Mouse (Mus musculus) neural tube, embryonic 14.5 days (tissue): Measurements from ENCODE around the gene Zbed6. TPM values are rescaled to one million over a fixed set of nuclear protein-coding genes. Genes with fewer than 3 reads are reported as not detected.

ENCODE experiments used
- ATAC-seq: fragments of 200-750 bp; cut with Nextera tagmentation; 2 replicates; pipeline ENCODE4 v1.8.0; 2017; ENCODE audit warnings: low read depth, mild to moderate bottlenecking, moderate TSS enrichment, moderate library complexity
- H3K27ac ChIP-seq: fragments of 300-500 bp; sonication (generic); 2 replicates; pipeline ENCODE4 v1.5.1; 2014; ENCODE audit warnings: low read depth, mild to moderate bottlenecking, control low read depth, low read length, moderate library complexity, mixed read lengths
- H3K27me3 ChIP-seq: fragments of 300-500 bp; sonication (generic); 2 replicates; pipeline ENCODE4 v1.6.1; 2014; ENCODE audit warnings: low read length; ENCODE audit not compliant: control insufficient read depth, insufficient read depth
- H3K36me3 ChIP-seq: fragments of 300-500 bp; sonication (generic); 2 replicates; pipeline ENCODE4 v1.6.1; 2014; ENCODE audit warnings: low read length, mixed read lengths; ENCODE audit not compliant: control insufficient read depth, insufficient read depth
- H3K4me1 ChIP-seq: fragments of 300-500 bp; sonication (generic); 2 replicates; pipeline ENCODE4 v1.6.1; 2014; ENCODE audit warnings: low read length; ENCODE audit not compliant: control insufficient read depth, insufficient read depth
- H3K4me2 ChIP-seq: fragments of 300-500 bp; sonication (generic); 2 replicates; pipeline ENCODE4 v1.6.1; 2014; ENCODE audit warnings: mild to moderate bottlenecking, low read depth, low read length, control low read depth
- H3K4me3 ChIP-seq: fragments of 300-500 bp; sonication (generic); 2 replicates; pipeline ENCODE4 v1.5.1; 2014; ENCODE audit warnings: low read depth, low read length, control low read depth, mixed read lengths
- H3K9ac ChIP-seq: fragments of 300-500 bp; sonication (generic); replicated peaks from 2 replicates; pipeline ENCODE4 v1.6.1; 2014; ENCODE audit warnings: low read depth, mild to moderate bottlenecking, control low read depth, low read length, mixed read lengths
- H3K9me3 ChIP-seq: fragments of 300-500 bp; sonication (generic); 2 replicates; pipeline ENCODE4 v1.6.1; 2016; ENCODE audit warnings: low read length; ENCODE audit not compliant: control insufficient read depth
- WGBS: fragments of 180-500 bp; shearing (Covaris S2); extraction: QIAGEN DNeasy Blood & Tissue Kit; methylation state at CpG from one replicate; pipeline ENCODE4 v1.1.7; 2014; 5-methylcytosine and 5-hydroxymethylcytosine counted together
- polyA plus RNA-seq: library from polyadenylated mRNA; unstranded; fragments of >200 nt; fragmentation: Nextera tagmentation; extraction: Ambion mirVana; gene quantifications from 2 replicates; pipeline ENCODE4 v1.2.1, GENCODE M21; 2014

The Zbed6 gene
- polyA plus RNA-seq, 1 experiment from 2014 or later: not detected

DNA sequence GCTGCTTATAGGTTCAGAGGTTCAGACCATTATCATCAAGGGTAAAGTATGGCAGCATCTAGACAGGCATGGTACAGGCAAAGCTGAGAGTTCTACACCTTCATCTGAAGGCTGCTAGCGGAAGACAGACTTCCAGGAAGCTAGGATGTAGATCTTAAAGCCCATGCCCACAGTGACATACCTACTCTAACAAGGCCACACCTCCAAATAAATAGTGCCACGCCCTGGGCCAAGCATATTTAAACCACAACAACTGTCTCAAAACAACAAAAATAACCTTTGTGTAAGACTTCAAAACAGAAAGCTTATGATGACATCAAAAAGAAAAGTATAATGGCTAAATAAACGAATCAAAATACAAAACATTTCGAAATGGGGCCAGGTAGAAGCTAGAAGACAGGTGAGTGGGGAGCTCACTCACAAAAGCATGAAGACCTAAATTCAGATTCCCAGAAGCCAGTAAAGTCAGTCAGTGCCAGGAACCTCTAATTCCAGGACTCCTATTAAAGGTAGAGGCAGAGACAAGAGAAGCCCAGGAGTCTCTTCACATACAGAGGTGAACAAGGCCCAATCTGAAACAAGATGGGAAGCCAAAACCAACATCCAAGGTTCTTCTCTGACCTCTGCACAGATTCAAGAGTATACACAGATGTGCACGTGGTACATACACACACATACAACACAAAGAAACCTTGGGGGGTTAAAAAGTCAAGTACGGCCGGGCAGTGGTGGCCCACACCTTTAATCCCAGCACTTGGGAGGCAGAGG is 10.2 kb downstream of the Zbed6 start:
- WGBS: 97% methylated on average over 7 of the region's 7 CpGs
- no peak overlapping the region for H3K9ac ChIP-seq
- no peak overlapping the region for H3K4me2 ChIP-seq
- H3K9me3 ChIP-seq: no peaks in the 10 kb centered on the region
- H3K27ac ChIP-seq: no peak overlapping the region
- H3K4me3 ChIP-seq: no peak overlapping the region
- no peaks in the 10 kb centered on the region for H3K27me3 ChIP-seq
- H3K36me3 ChIP-seq: peaks cover 9% of the 10 kb centered on the region
- ATAC-seq: no peak
- peaks cover 2% of the 10 kb centered on the region; the same call in 1 of the 2 replicates for H3K4me1 ChIP-seq

DNA sequence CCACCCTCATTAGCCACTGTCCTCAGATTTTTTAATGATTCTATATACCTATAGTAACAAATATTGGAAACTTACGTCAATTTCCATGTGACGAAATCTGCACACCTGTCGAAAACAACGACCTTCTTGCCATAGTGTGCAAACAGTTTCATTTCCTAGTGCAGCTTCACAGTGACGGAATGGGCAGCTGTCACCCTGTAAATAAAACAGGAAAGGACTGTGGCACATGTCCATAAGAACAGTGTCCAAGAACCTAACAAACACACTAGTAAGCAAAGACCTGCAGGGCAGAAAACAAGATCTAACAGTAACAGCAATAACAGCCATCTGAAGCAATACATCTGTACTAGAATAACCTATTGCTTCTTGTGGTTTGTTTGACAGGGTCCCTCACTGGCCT is 15.0 kb downstream of the Zbed6 start:
- Histone ChIP-seq H3K27ac (no peak overlapping the region), H3K36me3 (peaks cover 44% of the 10 kb centered on the region), H3K9ac (no peak overlapping the region), H3K4me2 (no peak overlapping the region), H3K4me1 (no peaks in the 10 kb centered on the region), H3K4me3 (no peak overlapping the region), H3K27me3 (no peaks in the 10 kb centered on the region), H3K9me3 (no peaks in the 10 kb centered on the region)
- no peak for ATAC-seq
- 95% methylated on average over 5 of the region's 5 CpGs for WGBS

DNA sequence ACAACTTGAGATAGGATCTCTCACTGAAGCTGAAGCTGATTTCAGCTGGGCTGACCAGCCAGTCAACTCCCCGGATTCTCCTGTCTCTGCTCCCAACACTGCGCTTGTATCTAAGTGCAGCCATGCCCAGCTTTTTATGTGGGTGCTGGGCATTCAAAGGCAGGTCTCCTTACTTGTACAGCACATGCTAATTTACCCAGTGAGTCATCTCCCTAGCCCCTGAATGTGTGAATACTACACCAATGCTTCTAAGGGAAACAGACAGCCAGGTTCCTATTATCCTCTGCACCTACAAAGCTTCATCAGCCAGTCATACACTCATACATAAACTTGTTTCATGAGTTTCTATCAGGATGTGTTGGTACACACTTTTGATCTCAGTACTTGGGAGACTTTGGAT is 19.5 kb downstream of the Zbed6 start:
- Histone ChIP-seq H3K4me3 (no peak overlapping the region), H3K27me3 (no peaks in the 10 kb centered on the region), H3K4me1 (no peaks in the 10 kb centered on the region), H3K4me2 (no peak overlapping the region), H3K9me3 (no peaks in the 10 kb centered on the region), H3K27ac (no peak overlapping the region), H3K36me3 (peaks cover 81% of the 10 kb centered on the region), H3K9ac (no peak overlapping the region)
- ATAC-seq: no peak
- WGBS: 90% methylated on average over 2 of the region's 2 CpGs

DNA sequence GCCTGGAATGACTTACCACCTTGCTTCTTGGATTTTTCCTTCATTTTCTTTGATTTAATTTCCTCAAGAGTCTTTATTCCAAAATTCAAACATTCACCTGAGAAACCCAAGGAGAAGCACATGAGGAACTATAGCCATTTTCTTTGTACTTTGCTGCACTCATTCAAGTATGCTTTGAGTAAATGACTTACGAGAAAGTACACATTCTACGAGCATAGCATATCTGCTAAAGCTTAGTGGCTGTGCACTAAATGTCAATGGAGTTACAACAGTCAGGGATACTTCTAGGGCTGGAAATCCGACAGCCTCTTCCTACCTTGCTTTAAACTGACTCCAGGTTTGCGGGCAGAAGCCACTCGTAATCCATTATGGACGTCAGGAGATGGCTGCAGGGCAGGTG is 22.2 kb downstream of the Zbed6 start:
- Histone ChIP-seq H3K4me3 (no peak overlapping the region), H3K9ac (no peak overlapping the region), H3K27me3 (no peaks in the 10 kb centered on the region), H3K36me3 (peaks cover 76% of the 10 kb centered on the region), H3K9me3 (no peaks in the 10 kb centered on the region), H3K4me2 (no peak overlapping the region), H3K4me1 (no peaks in the 10 kb centered on the region), H3K27ac (no peak overlapping the region)
- 94% methylated on average over 6 of the region's 6 CpGs for WGBS
- ATAC-seq: no peak

DNA sequence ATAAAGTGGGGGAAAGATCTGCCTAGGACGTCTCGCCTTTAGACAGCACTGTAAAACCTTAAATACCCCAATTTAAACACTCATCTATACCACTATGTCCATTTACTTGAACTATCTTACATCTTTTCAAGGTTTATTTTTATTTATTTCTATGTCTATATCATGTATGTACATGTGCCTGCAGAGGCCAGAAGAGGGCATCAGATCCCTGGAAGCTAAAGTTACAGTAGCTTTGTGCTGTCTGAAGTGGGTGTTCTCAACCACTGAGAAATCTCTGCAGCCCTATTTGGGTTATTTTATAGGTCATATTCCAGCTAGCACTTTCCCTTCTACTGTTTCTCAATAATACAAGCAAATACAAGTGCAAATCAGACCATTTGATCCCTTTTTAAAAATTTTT is 28.5 kb downstream of the Zbed6 start:
- Histone ChIP-seq H3K9ac (no peak overlapping the region), H3K4me1 (no peaks in the 10 kb centered on the region), H3K27ac (no peak overlapping the region), H3K9me3 (no peaks in the 10 kb centered on the region), H3K36me3 (peaks cover 55% of the 10 kb centered on the region), H3K4me2 (no peak overlapping the region), H3K4me3 (no peak overlapping the region), H3K27me3 (no peaks in the 10 kb centered on the region)
- ATAC-seq: no peak
- WGBS: 95% methylated on average over 2 of the region's 2 CpGs

DNA sequence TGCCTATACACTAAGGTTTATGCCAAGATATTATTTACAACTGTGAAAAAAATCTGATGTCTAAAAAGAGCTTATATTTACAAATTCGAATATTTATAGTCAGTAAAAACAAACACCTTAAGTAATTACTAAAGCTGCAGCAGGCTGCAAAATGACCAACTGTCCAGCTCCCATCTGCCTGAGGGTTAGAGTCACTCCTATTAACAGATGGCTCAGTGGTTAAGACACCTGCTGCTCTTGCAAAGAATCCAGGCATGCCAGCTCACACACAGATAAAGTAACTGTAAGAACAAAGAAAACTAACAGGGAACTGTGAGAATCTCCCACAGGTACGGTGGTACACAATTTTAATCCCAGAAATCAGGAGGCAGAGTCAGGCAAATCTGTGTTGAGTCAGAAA is 35.6 kb downstream of the Zbed6 start:
- Histone ChIP-seq H3K9me3 (no peaks in the 10 kb centered on the region), H3K36me3 (peaks cover 57% of the 10 kb centered on the region), H3K27me3 (no peaks in the 10 kb centered on the region), H3K9ac (no peak overlapping the region), H3K4me3 (no peak overlapping the region), H3K4me2 (no peak overlapping the region), H3K4me1 (no peaks in the 10 kb centered on the region), H3K27ac (no peak overlapping the region)
- 78% methylated on average over 2 of the region's 2 CpGs for WGBS
- ATAC-seq: no peak

DNA sequence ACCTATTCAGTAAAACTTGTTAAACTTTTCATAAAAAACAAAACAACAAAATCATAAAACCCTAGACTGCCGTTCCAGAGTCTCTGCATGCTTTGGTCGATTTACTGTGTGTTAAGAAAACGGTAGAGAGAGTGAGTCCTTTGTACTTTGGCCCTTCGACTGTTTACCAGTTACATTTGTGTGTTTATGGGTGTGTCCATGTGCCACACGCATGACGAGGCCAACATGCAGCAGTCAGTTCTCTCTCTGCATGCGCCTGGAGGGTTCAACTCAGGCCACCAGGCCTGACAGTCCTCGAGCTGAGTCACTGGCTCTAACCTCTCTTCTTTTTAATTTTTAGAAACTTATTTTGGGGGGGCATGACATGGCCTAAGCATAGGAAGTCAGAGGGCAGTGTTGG is 42.4 kb downstream of the Zbed6 start:
- Histone ChIP-seq H3K27ac (no peak overlapping the region), H3K9ac (no peak overlapping the region), H3K4me3 (no peak overlapping the region), H3K9me3 (no peaks in the 10 kb centered on the region), H3K27me3 (no peaks in the 10 kb centered on the region), H3K4me1 (no peaks in the 10 kb centered on the region), H3K4me2 (no peak overlapping the region), H3K36me3 (peaks cover 26% of the 10 kb centered on the region)
- no peak for ATAC-seq
- WGBS: 86% methylated on average over 8 of the region's 8 CpGs

DNA sequence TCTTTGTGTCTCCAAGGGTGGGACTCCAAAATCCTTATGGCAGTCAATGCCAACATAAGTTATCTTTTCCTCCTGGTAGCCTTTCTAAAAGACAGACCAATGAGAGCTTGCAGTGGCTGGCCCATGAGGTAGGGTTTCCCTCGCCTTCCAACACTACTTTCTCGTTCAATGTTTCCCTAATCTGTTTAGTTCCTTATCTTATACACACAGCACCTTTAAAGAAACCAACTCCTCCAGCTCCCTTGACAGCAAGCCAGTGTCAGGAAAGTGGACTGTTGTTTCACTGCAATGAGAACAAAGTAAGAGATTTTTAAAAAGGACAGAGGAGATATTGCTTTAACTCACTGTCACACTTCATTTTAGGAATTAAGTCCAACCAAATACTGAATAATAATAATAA is 42.8 kb downstream of the Zbed6 start:
- no peak overlapping the region for H3K9ac ChIP-seq
- H3K27ac ChIP-seq: no peak overlapping the region
- H3K4me3 ChIP-seq: no peak overlapping the region
- no peaks in the 10 kb centered on the region for H3K4me1 ChIP-seq
- ATAC-seq: no peak
- no peaks in the 10 kb centered on the region for H3K27me3 ChIP-seq
- WGBS: 80% methylated on average over 2 of the region's 2 CpGs
- no peaks in the 10 kb centered on the region for H3K9me3 ChIP-seq
- peaks cover 22% of the 10 kb centered on the region for H3K36me3 ChIP-seq
- no peak overlapping the region for H3K4me2 ChIP-seq

DNA sequence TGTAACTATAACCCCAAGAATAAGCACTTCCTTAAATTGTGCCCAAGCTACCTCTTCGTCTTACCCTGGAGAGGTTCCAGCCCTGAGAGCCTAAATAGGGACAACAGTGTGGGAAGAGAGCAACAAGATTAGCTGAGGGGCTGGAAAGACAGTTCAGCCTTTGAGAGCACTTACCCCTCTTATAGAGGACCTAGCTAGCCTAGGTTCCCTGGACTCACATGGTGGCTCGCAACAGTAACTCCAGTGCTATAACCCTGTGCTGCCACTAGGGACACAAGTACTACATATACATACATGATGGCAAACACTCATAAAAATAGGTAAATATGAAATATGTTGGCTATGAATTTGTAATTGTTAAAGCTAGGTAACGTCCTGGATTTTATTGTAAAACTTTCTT is 46.9 kb downstream of the Zbed6 start:
- Histone ChIP-seq H3K9me3 (no peaks in the 10 kb centered on the region), H3K9ac (no peak overlapping the region), H3K4me1 (peaks cover 5% of the 10 kb centered on the region), H3K4me2 (no peak overlapping the region), H3K36me3 (peaks cover 4% of the 10 kb centered on the region), H3K27ac (no peak overlapping the region), H3K27me3 (no peaks in the 10 kb centered on the region), H3K4me3 (no peak overlapping the region)
- no peak for ATAC-seq
- 75% methylated on average over 3 of the region's 3 CpGs for WGBS
